Mouse (Mus musculus) intestine, postnatal 0 days (tissue): ENCODE measurements around the gene Odf3l1. TPM values are rescaled to one million over a fixed set of nuclear protein-coding genes. Genes with fewer than 3 reads are reported as not detected.
"Not testable (repeated sequence)": the region's sequence is repeated elsewhere in the genome, so short reads cannot be mapped to it uniquely, and the experiment has no call there.

Source experiments
- ATAC-seq: fragments of 200-750 bp; cut with Nextera tagmentation; 2 replicates; pipeline ENCODE4 v1.8.0; 2017; ENCODE audit warnings: mild to moderate bottlenecking, moderate TSS enrichment, moderate library complexity
- H3K27ac ChIP-seq: fragments of 300-500 bp; sonication (generic); 2 replicates; pipeline ENCODE4 v1.5.1; 2014; ENCODE audit warnings: mild to moderate bottlenecking, low read depth, low read length, moderate library complexity
- H3K27me3 ChIP-seq: fragments of 300-500 bp; sonication (generic); replicated peaks from 2 replicates; pipeline ENCODE4 v1.6.1; 2014; ENCODE audit warnings: low read length, mixed read lengths; ENCODE audit not compliant: control insufficient read depth, insufficient read depth
- H3K36me3 ChIP-seq: fragments of 300-500 bp; sonication (generic); 2 replicates; pipeline ENCODE4 v1.6.1; 2014; ENCODE audit warnings: mild to moderate bottlenecking, moderate library complexity; ENCODE audit not compliant: control insufficient read depth, insufficient read depth
- H3K4me1 ChIP-seq: fragments of 300-500 bp; sonication (generic); replicated peaks from 2 replicates; pipeline ENCODE4 v1.6.1; 2014; ENCODE audit warnings: antibody characterized with exemption, low read length, mixed read lengths; ENCODE audit not compliant: control insufficient read depth, insufficient read depth
- H3K4me2 ChIP-seq: fragments of 300-500 bp; sonication (generic); replicated peaks from 2 replicates; pipeline ENCODE4 v1.6.1; 2014; ENCODE audit warnings: low read depth, mild to moderate bottlenecking, moderate library complexity
- H3K4me3 ChIP-seq: fragments of 300-500 bp; sonication (generic); 2 replicates; pipeline ENCODE4 v1.5.1; 2014; ENCODE audit warnings: low read depth, low read length
- H3K9ac ChIP-seq: fragments of 300-500 bp; sonication (generic); 2 replicates; pipeline ENCODE4 v1.6.1; 2014; ENCODE audit warnings: mild to moderate bottlenecking, low read depth, low read length
- H3K9me3 ChIP-seq: fragments of 300-500 bp; sonication (generic); 2 replicates; pipeline ENCODE4 v1.6.1; 2016; ENCODE audit warnings: mixed run types; ENCODE audit not compliant: control insufficient read depth
- CTCF ChIP-seq: sonication (generic); IDR thresholded peaks from 2 replicates; pipeline ENCODE4 v1.5.1; 2016; ENCODE audit warnings: low read depth, mild to moderate bottlenecking, control low read depth, antibody characterized with exemption, moderate library complexity
- WGBS: fragments of 180-500 bp; shearing (Covaris S2); extraction: QIAGEN DNeasy Blood & Tissue Kit; methylation state at CpG from one replicate; pipeline ENCODE4 v1.1.7; 2014; 5-methylcytosine and 5-hydroxymethylcytosine counted together
- polyA plus RNA-seq: library from polyadenylated mRNA; unstranded; fragments of >200 nt; fragmentation: Nextera tagmentation; extraction: Ambion mirVana; gene quantifications from 2 replicates; pipeline ENCODE4 v1.2.1, GENCODE M21; 2015

Gene Odf3l1
- 0.70 and 0.97 TPM in 2 replicates for polyA plus RNA-seq

DNA sequence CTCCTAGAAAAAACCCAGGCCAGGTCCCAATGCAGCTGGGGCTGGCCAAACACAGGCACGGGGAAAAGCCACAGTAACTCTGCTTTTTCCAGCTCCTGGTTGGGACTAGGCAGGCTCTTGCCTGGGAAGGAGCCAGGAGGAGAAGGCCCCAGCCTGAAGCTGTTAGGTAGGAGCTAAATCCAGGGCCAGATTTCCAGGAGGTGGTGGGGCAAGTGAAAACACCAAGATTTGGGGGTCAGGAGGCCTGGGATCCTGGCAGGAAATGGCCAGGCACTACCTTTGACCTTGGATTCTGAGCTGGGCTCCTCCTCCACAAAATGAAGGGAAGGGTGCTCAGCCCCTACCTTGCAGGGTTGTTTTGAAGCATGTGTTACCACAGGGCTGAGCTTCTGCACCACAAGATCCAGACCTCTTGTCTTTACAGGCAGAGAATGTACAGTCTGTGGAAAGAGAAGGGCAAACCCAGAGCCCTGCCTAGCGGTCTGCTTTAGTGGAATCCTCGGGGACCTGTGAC lies at the start of gene Odf3l1:
Gene Odf3l1 (minus strand): TSS at position 464 of the 514 bp plus-strand sequence.
- peak within 1 kb of the TSS; percentile 7; the same call in 1 of the 2 replicates for H3K27ac ChIP-seq
- no peak for ATAC-seq
- peak within 1 kb of the TSS; percentile 60 for H3K4me2 ChIP-seq
- H3K9me3 ChIP-seq, result no peaks in the 10 kb centered on the region
- no peaks in the 10 kb centered on the region for H3K36me3 ChIP-seq
- 23% methylated on average over 3 of the region's 3 CpGs for WGBS
- H3K27me3 ChIP-seq, result no peaks in the 10 kb centered on the region
- H3K4me3 ChIP-seq, result peak within 1 kb of the TSS; percentile 46
- TF ChIP-seq CTCF, result no peak
- H3K4me1 ChIP-seq, result peaks cover 8% of the 10 kb centered on the region; the same call in 1 of the 2 replicates
- peak within 1 kb of the TSS; percentile 38 for H3K9ac ChIP-seq

DNA sequence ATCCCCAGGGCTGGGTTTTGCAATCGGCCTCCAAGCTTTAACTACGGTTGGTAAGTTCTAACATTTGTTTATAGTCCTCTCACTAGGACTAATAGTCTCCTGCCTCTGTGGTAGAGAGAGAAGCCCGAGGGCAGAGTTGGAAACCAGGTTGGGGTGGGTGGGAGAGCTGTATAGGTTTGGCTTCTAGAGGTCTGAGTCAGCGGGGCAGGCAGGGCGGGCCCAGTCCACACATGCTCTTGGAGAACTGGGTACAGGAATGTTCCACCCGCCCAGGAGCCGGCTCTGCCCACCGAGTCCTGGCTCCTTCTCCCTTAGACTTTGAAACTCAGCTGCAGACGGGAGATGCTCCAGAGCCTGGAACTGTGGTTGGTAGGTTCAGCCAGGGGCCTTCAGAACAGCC lies 49.5 kb upstream of the Odf3l1 start:
- Histone ChIP-seq H3K27ac (no peak overlapping the region), H3K4me1 (no peaks in the 10 kb centered on the region), H3K9me3 (no peaks in the 10 kb centered on the region), H3K4me2 (no peak overlapping the region), H3K4me3 (no peak overlapping the region), H3K9ac (no peak overlapping the region), H3K27me3 (no peaks in the 10 kb centered on the region), H3K36me3 (peaks cover 15% of the 10 kb centered on the region; the same call in 1 of the 2 replicates)
- no peak for TF ChIP-seq CTCF
- ATAC-seq, result 0 out of 2 replicates have a peak, but pooled peaks have one; percentile 25
- 73% methylated on average over 9 of the region's 9 CpGs for WGBS

DNA sequence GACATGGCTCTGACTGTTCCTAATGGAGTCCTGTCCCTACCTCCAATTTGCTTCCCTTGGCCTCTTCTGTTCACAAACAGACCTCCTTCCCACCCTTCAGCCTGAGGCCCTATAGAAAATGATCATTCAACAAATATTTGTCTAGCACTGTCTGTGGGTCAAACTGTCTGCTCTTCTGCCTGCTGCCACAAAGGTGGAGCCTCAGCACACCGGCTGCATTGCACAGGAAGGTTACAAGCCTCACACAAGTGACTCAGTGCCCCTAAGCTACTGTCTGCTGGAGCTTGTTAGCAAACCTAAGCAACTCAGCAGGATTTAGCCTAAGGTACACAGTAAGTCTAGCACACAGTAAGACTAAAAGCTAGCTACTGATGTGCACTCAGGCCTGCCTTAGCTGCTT lies 46.5 kb upstream of the Odf3l1 start:
- Histone ChIP-seq H3K27ac (no peak overlapping the region; the same call in 1 of the 2 replicates), H3K4me3 (no peak overlapping the region), H3K9ac (no peak overlapping the region), H3K9me3 (no peaks in the 10 kb centered on the region), H3K4me2 (no peak overlapping the region), H3K36me3 (0 out of 2 replicates have a peak, but pooled peaks cover 8% of the 10 kb centered on the region), H3K27me3 (no peaks in the 10 kb centered on the region), H3K4me1 (no peaks in the 10 kb centered on the region)
- WGBS, result 20% methylated on average over 1 of the region's 1 CpGs
- ATAC-seq, result no peak
- no peak for TF ChIP-seq CTCF

DNA sequence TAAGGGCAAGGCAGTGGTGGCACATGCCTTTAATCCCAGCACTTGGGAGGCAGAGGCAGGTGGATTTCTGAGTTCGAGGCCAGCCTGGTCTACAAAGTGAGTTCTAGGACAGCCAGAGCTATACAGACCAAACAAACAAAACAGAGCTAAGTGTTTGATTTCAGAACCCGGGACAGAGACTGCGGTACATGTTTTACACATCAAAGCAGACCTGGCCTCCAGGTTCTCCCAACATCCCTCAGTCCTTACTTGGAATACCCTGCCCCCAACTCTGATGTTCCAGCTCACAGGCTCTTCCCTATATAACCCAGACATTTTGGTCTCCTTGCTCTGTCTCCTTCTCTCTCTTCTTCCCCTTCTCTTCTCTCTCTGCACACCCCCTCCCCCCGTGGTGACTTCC lies 45.5 kb upstream of the Odf3l1 start:
- not testable (repeated sequence) for H3K9me3 ChIP-seq, ATAC-seq, H3K4me2 ChIP-seq, H3K36me3 ChIP-seq, H3K9ac ChIP-seq, H3K4me1 ChIP-seq, H3K27ac ChIP-seq, H3K27me3 ChIP-seq, H3K4me3 ChIP-seq
- WGBS, result 37% methylated on average over 4 of the region's 4 CpGs

DNA sequence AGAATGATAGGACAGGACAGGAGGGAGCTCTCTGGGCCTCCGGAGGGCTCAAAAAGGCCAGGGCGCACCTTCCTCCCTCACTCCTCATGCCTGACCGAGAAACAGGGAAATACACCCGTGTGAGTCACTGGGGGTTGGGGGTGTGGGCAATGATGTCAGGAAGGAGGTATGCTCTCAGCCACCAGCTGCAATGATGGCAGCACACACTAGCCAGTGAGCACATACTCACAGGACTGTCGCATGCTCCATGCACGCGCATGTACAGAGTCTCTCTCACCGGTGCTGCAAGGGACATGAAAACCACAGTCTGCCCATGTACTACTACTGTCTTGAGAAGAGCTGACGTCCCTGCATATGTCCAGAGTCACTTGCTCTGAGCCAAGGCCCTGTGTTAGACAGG lies 43.1 kb upstream of the Odf3l1 start:
- WGBS, result 71% methylated on average over 9 of the region's 9 CpGs

DNA sequence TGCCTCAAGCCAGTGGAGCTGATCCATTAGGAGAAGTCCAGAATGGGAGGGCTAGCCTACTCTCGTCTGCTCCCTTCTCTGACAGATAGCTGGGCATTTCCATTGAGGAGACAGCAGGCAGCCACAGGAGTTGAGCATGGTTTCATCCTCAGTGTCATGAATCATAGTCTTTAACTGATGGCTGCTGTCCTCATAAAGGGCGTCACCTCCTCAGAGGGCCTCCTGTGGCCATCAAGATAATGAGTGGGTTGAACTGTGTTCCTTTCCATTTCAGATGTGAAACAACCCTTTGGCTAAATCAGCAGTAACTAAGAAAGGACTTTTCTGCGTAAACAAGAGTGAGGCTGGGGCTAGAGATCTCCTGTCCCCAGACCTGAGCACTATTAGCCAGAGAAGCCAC lies 39.2 kb upstream of the Odf3l1 start:
- Histone ChIP-seq H3K36me3 (no peaks in the 10 kb centered on the region), H3K9ac (no peak overlapping the region), H3K27me3 (no peaks in the 10 kb centered on the region), H3K4me3 (no peak overlapping the region), H3K4me2 (no peak overlapping the region), H3K27ac (no peak overlapping the region), H3K4me1 (no peaks in the 10 kb centered on the region), H3K9me3 (no peaks in the 10 kb centered on the region)
- no peak for TF ChIP-seq CTCF
- 72% methylated on average over 3 of the region's 3 CpGs for WGBS
- ATAC-seq, result no peak

More for the DNA sequence above, 43.1 kb upstream of the Odf3l1 start:
- Histone ChIP-seq H3K4me2 (no peak overlapping the region), H3K9me3 (no peaks in the 10 kb centered on the region), H3K4me3 (no peak overlapping the region), H3K9ac (no peak overlapping the region), H3K36me3 (no peaks in the 10 kb centered on the region), H3K4me1 (no peaks in the 10 kb centered on the region), H3K27ac (no peak overlapping the region), H3K27me3 (no peaks in the 10 kb centered on the region)
- ATAC-seq, result no peak
- TF ChIP-seq CTCF, result no peak

DNA sequence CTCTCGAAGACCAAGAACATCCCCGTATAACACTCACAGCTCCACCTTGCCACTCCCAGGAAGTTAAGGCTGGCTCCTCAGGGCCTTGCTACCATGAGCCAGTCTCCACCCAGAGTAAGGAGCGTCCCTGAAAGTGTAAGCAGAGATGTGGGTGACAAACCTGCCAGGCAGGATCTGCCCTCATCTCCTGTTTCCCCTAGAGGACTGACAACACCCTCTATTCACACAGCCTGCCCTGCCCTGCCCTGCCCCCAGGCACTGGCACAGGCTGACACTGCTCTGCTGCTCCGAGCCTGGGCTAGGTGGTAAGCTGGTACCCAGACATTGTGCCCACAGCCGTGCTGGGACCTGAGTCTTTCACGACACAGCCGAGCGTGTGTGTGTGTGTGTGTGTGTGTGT lies 36.7 kb upstream of the Odf3l1 start:
- 0 out of 2 replicates have a peak, but pooled peaks have one; percentile 20 for TF ChIP-seq CTCF
- ATAC-seq, result peak; percentile 70; the same call in 1 of the 2 replicates

More for the DNA sequence above, 36.7 kb upstream of the Odf3l1 start:
- no peaks in the 10 kb centered on the region for H3K9me3 ChIP-seq
- H3K4me3 ChIP-seq, result no peak overlapping the region
- no peaks in the 10 kb centered on the region for H3K27me3 ChIP-seq
- H3K36me3 ChIP-seq, result no peaks in the 10 kb centered on the region; the same call in 1 of the 2 replicates
- no peak overlapping the region for H3K9ac ChIP-seq
- H3K27ac ChIP-seq, result no peak overlapping the region
- H3K4me1 ChIP-seq, result no peaks in the 10 kb centered on the region
- WGBS, result 32% methylated on average over 8 of the region's 8 CpGs
- H3K4me2 ChIP-seq, result no peak overlapping the region
